Mouse (Mus musculus): ENCODE data around the gene Itga2. TPM values are rescaled to one million over a fixed set of nuclear protein-coding genes. Genes with fewer than 3 reads are reported as not detected.

The Itga2 gene
- polyA plus RNA-seq, 1 experiment, result 0.01 TPM

- Histone ChIP-seq H3K27me3 (ENCODE audit: control insufficient read depth, insufficient read depth, insufficient read length) (no peaks in the 10 kb centered on the region), H3ac (ENCODE audit: control insufficient read depth, insufficient read length, low read depth) (no peak overlapping the region), H3K79me2 (ENCODE audit: control insufficient read depth, insufficient read depth) (no peaks in the 10 kb centered on the region), H3K79me3 (ENCODE audit: low read depth) (no peaks in the 10 kb centered on the region), H3K4me3 (ENCODE audit: insufficient read depth, poor library complexity, severe bottlenecking) (no peak overlapping the region), H3K36me3 (ENCODE audit: control insufficient read depth, insufficient read depth) (peaks cover 4% of the 10 kb centered on the region)
- TF ChIP-seq MAX (IDR thresholded peaks at IDR 0.05), result no peak
- no peak for TF ChIP-seq USF1 (IDR thresholded peaks at IDR 0.05; ENCODE audit: low read depth)
- no peak for TF ChIP-seq CEBPB (IDR thresholded peaks at IDR 0.05; ENCODE audit: low read depth)
- TF ChIP-seq MYOG (IDR thresholded peaks at IDR 0.05; ENCODE audit: control insufficient read depth, extremely low read depth, insufficient read length), result no peak
Measured at GRCm38 (mm10) chr13:114833351-114833750, 98.5 kb downstream of the Itga2 start.

- no peak overlapping the region for H3ac ChIP-seq (ENCODE audit: control insufficient read depth, insufficient read length, low read depth)
- H3K79me3 ChIP-seq (ENCODE audit: low read depth), result no peaks in the 10 kb centered on the region
- no peaks in the 10 kb centered on the region for H3K79me2 ChIP-seq (ENCODE audit: control insufficient read depth, insufficient read depth)
- peaks cover 7% of the 10 kb centered on the region for H3K36me3 ChIP-seq (ENCODE audit: control insufficient read depth, insufficient read depth)
- H3K4me3 ChIP-seq (ENCODE audit: insufficient read depth, poor library complexity, severe bottlenecking), result no peak overlapping the region
- no peaks in the 10 kb centered on the region for H3K27me3 ChIP-seq (ENCODE audit: control insufficient read depth, insufficient read depth, insufficient read length)
- TF ChIP-seq CTCF (IDR thresholded peaks at IDR 0.05; ENCODE audit: control insufficient read depth, insufficient read depth, insufficient read length) (no peak), USF1 (IDR thresholded peaks at IDR 0.05; ENCODE audit: low read depth) (no peak), MAX (IDR thresholded peaks at IDR 0.05) (no peak), MYOG (IDR thresholded peaks at IDR 0.05; ENCODE audit: control insufficient read depth, extremely low read depth, insufficient read length) (no peak), FOSL1 (IDR thresholded peaks at IDR 0.05; ENCODE audit: insufficient read depth, low read length, poor library complexity, severe bottlenecking) (no peak), CEBPB (IDR thresholded peaks at IDR 0.05; ENCODE audit: low read depth) (no peak), MYOD1 (IDR thresholded peaks at IDR 0.05; ENCODE audit: control insufficient read depth, insufficient read length, low read depth) (no peak)
Measured at GRCm38 (mm10) chr13:114832761-114833160, 99.1 kb downstream of the Itga2 start.

GRCm38 (mm10) chr13:114831367-114831833 lies 100.5 kb downstream of the Itga2 start:
- Histone ChIP-seq H3K79me2 (ENCODE audit: control insufficient read depth, insufficient read depth) (no peaks in the 10 kb centered on the region), H3K79me3 (ENCODE audit: low read depth) (no peaks in the 10 kb centered on the region), H3K4me3 (ENCODE audit: insufficient read depth, poor library complexity, severe bottlenecking) (no peak overlapping the region), H3K27me3 (ENCODE audit: control insufficient read depth, insufficient read depth, insufficient read length) (no peaks in the 10 kb centered on the region), H3ac (ENCODE audit: control insufficient read depth, insufficient read length, low read depth) (no peak overlapping the region), H3K36me3 (ENCODE audit: control insufficient read depth, insufficient read depth) (peaks cover 16% of the 10 kb centered on the region)
- TF ChIP-seq FOSL1 (IDR thresholded peaks at IDR 0.05; ENCODE audit: insufficient read depth, low read length, poor library complexity, severe bottlenecking) (no peak), MAX (IDR thresholded peaks at IDR 0.05) (no peak), MYOD1 (IDR thresholded peaks at IDR 0.05; ENCODE audit: control insufficient read depth, insufficient read length, low read depth) (no peak), USF1 (IDR thresholded peaks at IDR 0.05; ENCODE audit: low read depth) (no peak), CTCF (IDR thresholded peaks at IDR 0.05; ENCODE audit: control insufficient read depth, insufficient read depth, insufficient read length) (no peak), CEBPB (IDR thresholded peaks at IDR 0.05; ENCODE audit: low read depth) (no peak), MYOG (IDR thresholded peaks at IDR 0.05; ENCODE audit: control insufficient read depth, extremely low read depth, insufficient read length) (no peak)

GRCm38 (mm10) chr13:114825377-114825855 lies 106.5 kb downstream of the Itga2 start:
- peaks cover 31% of the 10 kb centered on the region for H3K36me3 ChIP-seq (ENCODE audit: control insufficient read depth, insufficient read depth)
- no peaks in the 10 kb centered on the region for H3K27me3 ChIP-seq (ENCODE audit: control insufficient read depth, insufficient read depth, insufficient read length)
- no peak overlapping the region for H3K4me3 ChIP-seq (ENCODE audit: insufficient read depth, poor library complexity, severe bottlenecking)
- no peak for TF ChIP-seq CTCF (IDR thresholded peaks at IDR 0.05; ENCODE audit: control insufficient read depth, insufficient read depth, insufficient read length)
- no peak for TF ChIP-seq MYOG (IDR thresholded peaks at IDR 0.05; ENCODE audit: control insufficient read depth, extremely low read depth, insufficient read length)
- no peak for TF ChIP-seq MAX (IDR thresholded peaks at IDR 0.05)
- no peak for TF ChIP-seq USF1 (IDR thresholded peaks at IDR 0.05; ENCODE audit: low read depth)
- no peak for TF ChIP-seq MYOD1 (IDR thresholded peaks at IDR 0.05; ENCODE audit: control insufficient read depth, insufficient read length, low read depth)
- no peak for TF ChIP-seq FOSL1 (IDR thresholded peaks at IDR 0.05; ENCODE audit: insufficient read depth, low read length, poor library complexity, severe bottlenecking)
- H3K79me3 ChIP-seq (ENCODE audit: low read depth), result no peaks in the 10 kb centered on the region
- H3K79me2 ChIP-seq (ENCODE audit: control insufficient read depth, insufficient read depth), result peaks cover 5% of the 10 kb centered on the region
- no peak overlapping the region for H3ac ChIP-seq (ENCODE audit: control insufficient read depth, insufficient read length, low read depth)

GRCm38 (mm10) chr13:114822871-114823270 lies 109.0 kb downstream of the Itga2 start:
- Histone ChIP-seq H3K4me3 (ENCODE audit: insufficient read depth, poor library complexity, severe bottlenecking) (no peak overlapping the region), H3ac (ENCODE audit: control insufficient read depth, insufficient read length, low read depth) (no peak overlapping the region), H3K79me2 (ENCODE audit: control insufficient read depth, insufficient read depth) (peaks cover 30% of the 10 kb centered on the region), H3K79me3 (ENCODE audit: low read depth) (peaks cover 9% of the 10 kb centered on the region), H3K27me3 (ENCODE audit: control insufficient read depth, insufficient read depth, insufficient read length) (no peaks in the 10 kb centered on the region), H3K36me3 (ENCODE audit: control insufficient read depth, insufficient read depth) (peaks cover 29% of the 10 kb centered on the region)
- TF ChIP-seq MYOD1 (IDR thresholded peaks at IDR 0.05; ENCODE audit: control insufficient read depth, insufficient read length, low read depth) (no peak), MYOG (IDR thresholded peaks at IDR 0.05; ENCODE audit: control insufficient read depth, extremely low read depth, insufficient read length) (no peak), CTCF (IDR thresholded peaks at IDR 0.05; ENCODE audit: control insufficient read depth, insufficient read depth, insufficient read length) (no peak), FOSL1 (IDR thresholded peaks at IDR 0.05; ENCODE audit: insufficient read depth, low read length, poor library complexity, severe bottlenecking) (no peak), USF1 (IDR thresholded peaks at IDR 0.05; ENCODE audit: low read depth) (no peak)

- Histone ChIP-seq H3K27me3 (ENCODE audit: control insufficient read depth, insufficient read depth, insufficient read length) (no peaks in the 10 kb centered on the region), H3K79me2 (ENCODE audit: control insufficient read depth, insufficient read depth) (peaks cover 30% of the 10 kb centered on the region)
- TF ChIP-seq MAX (IDR thresholded peaks at IDR 0.05) (no peak), FOSL1 (IDR thresholded peaks at IDR 0.05; ENCODE audit: insufficient read depth, low read length, poor library complexity, severe bottlenecking) (no peak), USF1 (IDR thresholded peaks at IDR 0.05; ENCODE audit: low read depth) (no peak), CEBPB (IDR thresholded peaks at IDR 0.05; ENCODE audit: low read depth) (no peak), MYOG (IDR thresholded peaks at IDR 0.05; ENCODE audit: control insufficient read depth, extremely low read depth, insufficient read length) (no peak), CTCF (IDR thresholded peaks at IDR 0.05; ENCODE audit: control insufficient read depth, insufficient read depth, insufficient read length) (no peak), MYOD1 (IDR thresholded peaks at IDR 0.05; ENCODE audit: control insufficient read depth, insufficient read length, low read depth) (no peak)
Measured at GRCm38 (mm10) chr13:114818513-114818912, 113.4 kb downstream of the Itga2 start.

More at GRCm38 (mm10) chr13:114818513-114818912, 113.4 kb downstream of the Itga2 start:
- Histone ChIP-seq H3K36me3 (ENCODE audit: control insufficient read depth, insufficient read depth) (peaks cover 9% of the 10 kb centered on the region), H3K79me3 (ENCODE audit: low read depth) (peaks cover 9% of the 10 kb centered on the region), H3ac (ENCODE audit: control insufficient read depth, insufficient read length, low read depth) (peak overlapping the region; percentile 83), H3K4me3 (ENCODE audit: insufficient read depth, poor library complexity, severe bottlenecking) (peak overlapping the region; percentile 60)

Data from C2C12 (cell line).